Mouse (Mus musculus) brain, adult 2 months (tissue): ENCODE data around the gene Ckap2l.
A peak's percentile ranks its signal among the peaks of the same experiment; 100 is the strongest.

ENCODE experiments used
- DNase-seq: peaks from one replicate; pipeline ENCODE4 v3.0.0; 2011; ENCODE audit warnings: low read depth, low spot score

The Ckap2l gene

DNA sequence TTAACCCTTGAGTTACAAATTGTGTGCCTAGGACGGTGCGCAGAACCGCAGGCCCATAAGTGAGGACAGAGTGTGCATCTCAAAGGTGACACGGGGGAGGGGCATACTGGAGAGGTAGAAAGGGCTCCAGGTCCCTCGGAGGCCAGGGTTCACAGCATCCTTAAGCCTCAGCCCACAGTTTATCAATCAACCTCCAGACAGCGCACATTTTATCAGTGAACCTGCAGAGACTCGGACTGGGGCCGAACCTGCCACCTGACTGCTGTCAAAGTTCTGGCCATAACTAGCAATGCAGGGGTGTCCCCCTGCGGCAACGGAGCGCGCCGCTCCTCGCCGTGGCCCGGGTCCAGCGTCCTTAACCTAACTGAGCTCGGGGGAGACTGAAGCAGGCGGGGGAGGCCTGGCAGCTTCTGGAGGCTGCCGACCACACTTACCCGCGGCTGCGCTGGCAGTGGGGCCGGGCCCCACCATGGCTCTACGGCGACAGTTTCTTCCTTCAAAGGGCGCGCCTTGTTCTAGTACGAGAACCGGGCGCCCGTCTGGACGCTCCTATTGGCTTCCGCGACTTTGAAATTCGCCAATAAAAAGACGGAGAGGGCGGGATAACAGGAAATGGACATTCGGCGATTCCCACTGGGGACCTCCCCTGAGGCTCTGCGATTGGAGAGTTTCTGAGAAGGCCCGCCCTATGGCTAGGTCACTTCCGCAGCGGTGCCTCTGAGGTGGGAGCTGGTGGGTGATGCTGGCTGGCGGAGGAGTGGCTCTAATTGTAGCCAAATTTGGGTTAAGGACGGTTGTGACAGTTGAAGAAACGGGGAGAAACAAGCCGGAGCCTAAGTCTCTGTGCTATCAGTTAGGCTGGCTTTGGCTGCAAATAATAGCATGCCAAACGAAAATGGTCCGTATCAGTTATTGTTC lies at the start of gene Ckap2l:
TSS of gene Ckap2l (minus strand) at position 542 of the 918 bp plus-strand sequence.
- peak; percentile 99 for DNase-seq

DNA sequence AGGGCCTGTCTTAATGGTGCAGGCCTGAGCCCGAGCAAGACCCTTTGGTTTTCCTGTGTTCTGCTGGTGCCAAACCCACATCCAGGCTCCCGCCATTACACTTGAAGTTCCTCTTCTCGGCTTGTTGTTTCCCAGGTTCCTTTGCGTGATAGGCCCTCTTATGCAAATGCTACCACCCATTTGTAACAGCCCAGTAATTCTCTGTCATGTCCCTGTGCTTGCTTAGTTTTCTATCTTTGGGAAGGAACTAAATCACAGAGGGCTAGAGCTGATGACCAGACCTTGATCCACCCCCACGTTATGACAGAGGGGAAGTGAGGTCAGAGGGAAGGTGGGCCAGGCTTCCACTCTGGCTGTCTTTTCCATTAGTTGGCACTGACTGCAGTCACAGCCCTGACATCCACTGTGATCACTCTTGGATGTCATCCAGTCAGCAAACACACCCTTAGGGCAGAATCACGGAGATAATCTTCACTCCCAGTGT lies 41.2 kb upstream of the Ckap2l start:
- no peak for DNase-seq

DNA sequence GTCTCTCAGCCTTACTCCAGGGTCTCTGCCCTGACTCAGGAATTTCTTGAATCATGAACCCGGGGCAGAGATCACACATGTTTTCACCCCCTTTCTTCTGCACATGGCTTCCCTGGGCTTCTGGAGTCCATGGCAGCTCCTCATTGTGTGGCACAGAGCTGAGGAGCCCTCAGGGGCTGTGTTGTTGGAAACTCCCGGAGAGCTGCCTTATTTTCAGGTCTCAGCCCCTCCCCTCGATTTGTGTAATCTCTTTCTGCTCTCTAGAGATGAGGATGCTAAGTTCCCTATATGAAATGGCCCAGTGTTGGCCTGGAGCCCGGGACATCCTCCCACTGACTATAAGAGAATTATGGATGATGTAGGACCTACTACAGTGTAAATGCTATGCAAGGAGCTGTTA lies 36.5 kb upstream of the Ckap2l start:
- DNase-seq, result peak; percentile 5

DNA sequence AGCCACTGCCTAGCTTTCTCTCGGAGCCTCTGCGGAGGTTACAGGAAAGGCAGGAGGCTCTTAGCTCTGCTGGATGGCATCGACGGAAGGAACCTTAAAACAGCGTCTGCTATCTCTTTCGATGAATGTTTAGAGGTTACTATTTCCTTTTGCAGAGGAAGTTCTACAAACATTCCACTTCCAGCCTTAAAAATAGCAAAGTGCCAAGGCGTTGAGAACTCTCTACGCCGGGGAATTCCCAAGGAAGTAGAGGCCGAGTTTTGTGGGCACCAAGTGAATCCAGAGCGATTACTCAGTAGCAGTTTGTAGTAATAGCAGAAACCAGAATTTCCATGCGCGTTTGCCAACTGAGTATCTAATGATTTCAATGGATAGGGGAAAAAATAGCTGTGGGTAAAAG lies 33.5 kb upstream of the Ckap2l start:
- no peak for DNase-seq

DNA sequence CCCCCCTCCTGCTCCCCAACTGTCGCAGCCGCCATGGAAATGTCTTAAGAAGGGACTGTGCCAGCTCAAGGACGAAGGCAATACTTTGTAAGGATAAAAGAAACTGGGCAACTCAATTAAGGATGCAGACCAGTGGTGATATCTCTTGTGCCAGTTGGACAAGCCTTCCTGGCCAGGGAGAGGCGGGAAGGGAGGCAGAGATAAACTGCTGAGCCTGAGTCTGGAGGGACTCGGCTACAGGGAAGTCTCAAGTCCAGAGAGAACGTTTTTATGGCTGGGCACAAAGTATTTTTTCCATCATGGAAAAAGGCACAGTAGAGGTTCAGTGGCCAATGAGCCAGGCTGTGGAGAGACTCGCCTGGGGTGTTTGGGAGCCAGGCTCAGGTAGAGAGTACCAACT lies 33.0 kb upstream of the Ckap2l start:
- DNase-seq, result no peak

DNA sequence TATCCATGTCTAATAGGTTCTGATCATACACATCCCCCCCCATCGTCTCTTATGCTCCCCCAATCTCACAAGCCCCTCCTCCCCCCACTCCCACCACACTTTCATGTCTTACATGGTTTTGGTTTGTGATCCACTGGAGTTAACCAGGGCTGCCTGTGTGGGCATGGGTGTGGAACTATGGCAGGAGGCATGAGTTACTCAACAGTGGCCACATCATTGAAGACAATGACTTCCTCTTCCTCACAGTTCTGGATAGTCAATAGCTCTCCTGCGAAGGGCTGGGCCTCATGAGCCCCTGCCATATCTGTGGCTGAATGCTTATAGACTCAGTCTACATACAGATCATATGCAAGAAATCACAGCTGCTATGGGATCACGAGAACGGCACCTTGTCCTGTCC lies 31.2 kb upstream of the Ckap2l start:
- DNase-seq, result no peak

DNA sequence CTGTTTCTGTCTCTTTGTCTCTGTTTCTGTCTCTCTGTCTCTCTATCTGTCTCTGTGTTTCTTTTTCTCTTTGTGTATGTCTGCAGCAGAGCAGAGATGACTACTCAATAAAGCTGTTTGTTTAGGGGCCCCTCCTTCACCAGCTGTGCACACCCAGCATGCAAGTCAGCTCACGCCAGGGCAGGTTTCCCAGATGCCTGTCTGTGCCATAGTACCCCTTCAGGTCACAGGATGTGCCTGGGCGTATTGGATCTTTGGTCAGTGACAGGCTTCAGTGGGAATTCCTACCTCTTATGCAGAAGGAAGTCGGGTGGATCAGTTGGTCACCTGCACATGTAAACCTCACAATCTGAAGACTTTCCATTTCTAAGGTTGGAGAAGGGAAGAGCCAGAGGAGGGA lies 27.2 kb upstream of the Ckap2l start:
- no peak for DNase-seq

DNA sequence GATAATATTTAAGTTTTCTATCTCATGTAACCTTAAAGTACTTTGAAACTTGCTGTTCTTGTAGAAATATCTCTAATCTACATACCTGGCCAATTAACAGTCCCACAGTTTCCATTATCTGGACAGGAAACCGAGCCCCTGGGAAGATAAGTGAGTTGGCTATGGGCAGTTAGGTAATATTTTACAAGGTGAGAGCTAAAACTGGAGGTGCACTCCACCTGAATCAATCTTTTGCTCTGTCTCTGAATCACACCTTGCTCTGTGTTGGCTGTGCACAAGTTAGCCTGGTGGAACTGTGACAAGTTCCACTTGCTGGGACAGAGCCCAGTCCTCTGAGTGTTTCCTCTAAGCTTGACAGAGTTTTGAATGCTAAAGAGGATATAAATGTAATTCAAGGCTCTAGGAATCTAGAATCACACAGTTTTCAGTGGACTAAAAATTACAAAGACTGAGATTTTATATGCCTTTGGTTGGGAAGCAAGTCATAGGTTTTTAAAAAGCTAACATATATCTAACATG lies 25.2 kb upstream of the Ckap2l start:
- DNase-seq, result peak; percentile 83

DNA sequence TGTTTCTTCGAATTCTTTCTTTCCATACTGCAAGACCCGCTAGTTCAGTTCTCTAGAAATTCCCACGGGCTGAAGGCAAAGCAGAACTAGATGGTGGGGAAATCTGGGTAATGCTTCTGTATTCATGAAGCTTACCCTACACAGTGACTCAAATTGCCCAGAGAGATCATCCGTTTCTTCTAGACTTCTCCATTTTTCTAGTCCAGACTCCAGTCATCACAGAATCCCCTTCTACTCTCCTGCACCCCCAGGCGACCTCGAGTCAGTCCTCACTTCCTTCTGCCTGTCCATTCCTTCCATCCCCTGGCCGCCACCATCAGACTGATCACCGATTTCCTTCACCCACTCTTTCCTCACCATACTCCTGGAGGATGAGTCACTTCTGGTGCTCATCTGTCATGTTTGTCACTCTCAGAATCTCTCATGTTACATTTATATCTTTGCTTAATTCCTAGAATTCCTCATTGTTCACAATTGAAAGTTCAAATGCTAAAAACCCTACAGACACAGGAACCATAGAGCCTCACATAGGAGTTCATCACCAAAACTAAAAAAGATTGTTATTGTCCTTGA lies 23.1 kb upstream of the Ckap2l start:
- DNase-seq, result peak; percentile 59

DNA sequence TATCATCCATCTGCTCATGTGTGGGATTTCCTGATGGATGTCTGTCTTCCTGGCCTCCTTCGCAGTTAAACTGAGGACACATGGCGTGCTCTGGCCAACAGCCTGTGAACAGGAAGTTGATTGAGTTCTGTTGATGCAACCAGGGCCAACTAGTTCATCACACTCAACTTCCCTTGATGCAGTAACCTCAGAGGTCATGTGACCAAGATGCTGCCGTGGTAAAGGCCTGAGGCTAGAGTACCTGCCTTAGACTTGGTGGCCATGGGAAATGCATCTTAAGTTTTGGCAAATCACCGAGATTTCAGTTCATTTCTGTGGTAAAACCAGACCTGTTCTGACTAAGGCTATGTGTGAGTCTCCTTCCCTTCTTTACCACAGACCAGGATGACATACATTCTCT lies 18.8 kb upstream of the Ckap2l start:
- no peak for DNase-seq

DNA sequence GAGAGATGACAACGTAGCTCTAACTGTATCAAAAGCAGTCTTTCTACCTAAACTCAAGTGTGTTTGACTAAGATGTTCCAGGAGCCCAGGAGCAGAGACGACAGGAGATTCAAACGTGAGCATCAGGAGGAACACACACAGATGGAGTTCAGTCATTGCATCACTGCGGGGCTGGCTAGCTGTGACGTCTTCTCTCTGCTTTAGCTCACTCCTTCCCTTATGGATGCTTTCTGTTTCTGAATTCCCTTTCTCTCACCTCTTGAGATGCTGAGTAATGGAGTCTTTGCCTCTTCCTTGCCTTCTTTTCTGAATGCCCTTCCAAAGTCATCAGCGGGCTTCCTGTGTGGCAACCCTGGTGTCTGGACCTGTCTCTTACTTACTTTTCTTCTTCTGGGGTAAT lies 17.9 kb upstream of the Ckap2l start:
- DNase-seq, result no peak

DNA sequence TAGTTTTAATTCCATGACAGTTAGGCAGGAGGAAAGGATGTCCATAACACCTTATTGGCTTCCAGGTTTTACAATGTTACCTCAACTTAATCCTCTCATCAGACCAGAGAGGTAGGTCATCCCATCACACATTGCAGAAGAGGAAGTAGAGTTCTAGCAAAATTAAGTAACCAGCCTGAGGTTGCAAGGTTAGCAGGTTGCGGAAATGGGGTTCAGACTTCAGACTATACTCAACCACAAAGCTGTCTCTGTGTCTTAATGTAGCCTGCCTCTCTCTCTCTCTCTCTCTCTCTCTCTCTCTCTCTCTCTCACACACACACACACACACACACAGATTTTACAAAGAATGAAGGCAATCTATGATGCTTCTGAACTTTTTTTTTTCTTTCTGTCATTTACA lies 16.9 kb upstream of the Ckap2l start:
- DNase-seq, result no peak

DNA sequence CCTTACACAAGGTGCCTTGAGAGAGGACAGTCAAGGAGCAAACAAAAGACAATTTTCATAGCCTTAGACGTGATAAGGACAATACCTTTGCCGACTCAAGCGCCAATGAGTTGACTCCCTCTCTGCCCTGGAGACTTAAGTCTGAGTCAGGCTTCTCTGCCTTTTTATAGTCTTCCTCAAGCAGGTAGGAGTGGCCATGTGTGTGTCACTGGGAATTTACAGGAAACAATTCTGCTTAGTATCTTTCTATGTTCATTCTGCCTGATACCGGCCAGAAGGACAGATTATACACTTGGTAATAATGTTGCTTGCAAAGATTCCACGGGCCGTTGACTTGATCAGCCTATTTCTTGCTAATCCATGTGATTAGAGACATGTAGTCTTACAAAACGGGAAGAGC lies 12.8 kb upstream of the Ckap2l start, which contains the start of gene Il1a:
TSS of gene Il1a (minus strand) at position 137 of the 400 bp plus-strand sequence.
- DNase-seq, result no peak

DNA sequence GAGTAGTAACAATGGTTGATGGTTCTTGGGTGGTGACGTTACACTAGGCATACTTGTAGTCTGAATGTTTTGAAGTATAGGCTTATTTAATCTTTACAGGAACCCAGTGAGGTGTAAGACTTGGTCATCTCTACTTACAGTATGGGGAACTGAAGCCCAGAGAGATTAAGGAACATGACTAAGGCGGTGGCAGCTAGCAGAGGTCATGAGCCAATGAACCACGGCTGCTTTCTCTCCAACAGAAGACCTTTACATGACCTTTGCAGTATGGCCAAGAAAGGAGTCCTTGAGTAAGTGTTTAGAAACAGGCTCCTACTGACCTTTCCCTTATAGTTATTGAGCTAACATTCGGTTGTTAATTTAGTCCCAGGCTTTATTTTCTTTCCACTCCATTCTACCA lies 9.0 kb upstream of the Ckap2l start:
- no peak for DNase-seq

DNA sequence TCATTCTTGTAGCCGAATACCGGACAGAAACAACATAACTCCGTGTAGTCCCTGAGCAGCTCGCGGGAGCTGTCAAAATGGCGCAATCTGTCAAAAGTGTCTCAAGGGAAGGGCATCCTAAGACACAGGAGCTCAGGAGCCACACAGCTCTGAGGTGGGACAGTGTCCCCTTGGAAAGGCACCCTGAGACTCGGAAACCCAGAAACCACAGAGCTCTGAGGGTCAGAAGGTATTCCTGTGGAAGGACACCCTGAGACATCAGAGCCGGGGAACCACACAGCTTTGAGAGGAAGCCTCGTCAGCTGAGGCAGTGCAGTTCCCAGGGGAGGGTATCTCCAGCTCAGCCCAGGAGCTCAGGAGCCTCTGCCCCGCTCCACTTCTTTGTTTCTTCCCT lies 574 bp upstream of the Ckap2l start:
- peak; percentile 69 for DNase-seq

DNA sequence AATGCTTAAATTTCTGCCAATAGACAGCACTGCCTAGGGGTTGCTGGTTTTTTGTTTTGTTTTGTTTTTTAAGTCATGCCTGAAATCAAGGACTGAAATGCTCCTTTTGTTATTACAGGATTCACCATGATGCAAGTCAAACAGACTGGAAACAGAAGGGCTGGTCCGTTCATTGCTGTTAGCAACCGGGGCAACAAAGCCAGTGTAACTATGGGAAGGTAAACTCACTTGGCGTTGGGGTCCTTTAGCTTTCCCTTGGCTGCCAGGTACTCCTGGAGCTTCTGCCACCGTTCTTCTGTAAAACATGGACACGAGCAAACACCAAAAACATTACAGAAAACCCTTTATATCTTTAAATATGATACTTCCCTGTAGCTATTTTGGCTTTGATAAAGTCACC lies 926 bp downstream of the Ckap2l start:
- no peak for DNase-seq

DNA sequence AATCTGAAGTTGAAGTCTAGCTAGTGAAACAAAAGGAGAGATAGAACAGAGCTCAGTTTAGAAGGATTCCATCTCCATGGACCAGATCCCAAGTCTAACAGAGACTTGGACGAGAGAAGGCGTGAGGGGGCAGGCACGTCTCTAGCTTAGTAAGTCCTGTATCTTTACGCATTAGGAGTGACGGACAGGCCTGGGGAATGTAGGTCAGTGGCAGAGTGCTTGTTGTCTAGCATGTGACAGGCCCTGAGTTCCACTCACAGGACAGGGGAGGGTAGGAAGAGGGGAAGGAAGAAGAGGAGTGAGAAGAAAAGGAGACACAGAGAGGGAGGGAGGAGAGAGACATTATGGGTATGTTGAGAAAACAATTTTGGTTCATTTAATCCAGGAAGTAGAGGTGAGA lies 1.9 kb downstream of the Ckap2l start:
- DNase-seq, result no peak

DNA sequence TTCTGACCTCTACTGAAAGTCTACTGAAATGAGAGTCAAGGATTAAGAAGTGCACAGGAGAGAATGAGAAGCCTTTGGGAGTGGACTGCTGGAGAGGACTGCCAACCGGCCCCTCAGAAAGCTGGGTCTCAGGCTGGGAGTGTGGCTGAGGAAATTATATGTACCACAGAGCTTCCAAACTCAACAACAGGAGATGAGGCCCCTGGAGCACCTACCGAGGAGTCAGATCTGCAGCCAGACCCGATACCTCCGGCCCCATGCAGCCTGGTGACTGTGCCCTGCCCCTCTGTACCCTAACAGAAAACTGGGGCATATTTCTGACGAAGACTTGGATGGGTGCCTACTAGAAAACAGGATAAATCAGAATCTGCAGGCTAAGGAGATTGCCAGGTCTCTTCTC lies 23.2 kb downstream of the Ckap2l start:
- no peak for DNase-seq

DNA sequence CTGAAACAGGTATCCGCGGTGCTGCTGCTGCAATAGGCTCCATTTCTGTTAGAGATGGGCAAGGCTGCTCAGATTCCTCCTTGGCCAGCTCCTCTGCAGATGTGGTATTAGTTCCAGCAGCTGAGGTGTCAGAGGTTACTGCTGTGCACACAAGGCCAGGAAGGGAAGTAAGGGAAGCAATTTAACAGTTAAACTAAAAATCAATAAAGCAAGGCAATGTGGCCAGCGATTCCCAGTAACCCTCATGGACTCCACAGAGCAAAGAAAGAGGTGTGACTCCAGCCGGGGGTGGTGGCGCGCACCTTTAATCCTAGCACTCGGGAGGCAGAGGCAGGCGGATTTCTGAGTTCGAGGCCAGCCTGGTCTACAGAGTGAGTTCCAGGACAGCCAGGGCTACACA lies 26.4 kb downstream of the Ckap2l start:
- DNase-seq, result no peak

DNA sequence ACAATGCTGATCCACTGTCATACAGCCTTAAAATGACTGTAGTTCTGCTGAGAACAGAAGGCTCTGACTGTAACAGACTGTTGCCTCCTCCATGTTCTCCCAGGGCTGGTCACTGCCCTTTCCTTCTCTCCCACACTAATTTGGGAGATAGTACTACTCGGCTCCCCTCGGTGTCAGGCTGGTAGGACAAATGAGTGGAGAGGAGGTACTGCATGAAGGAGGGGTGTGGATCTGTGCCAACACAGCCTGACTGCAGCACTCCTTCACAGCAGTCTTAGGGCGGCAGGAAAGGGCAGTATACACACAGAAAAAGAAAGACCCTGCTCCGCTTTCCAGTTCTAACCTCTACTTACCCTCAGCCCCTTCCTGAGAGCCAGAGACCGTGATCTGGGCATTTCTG lies 27.0 kb downstream of the Ckap2l start:
- DNase-seq, result peak; percentile 4

DNA sequence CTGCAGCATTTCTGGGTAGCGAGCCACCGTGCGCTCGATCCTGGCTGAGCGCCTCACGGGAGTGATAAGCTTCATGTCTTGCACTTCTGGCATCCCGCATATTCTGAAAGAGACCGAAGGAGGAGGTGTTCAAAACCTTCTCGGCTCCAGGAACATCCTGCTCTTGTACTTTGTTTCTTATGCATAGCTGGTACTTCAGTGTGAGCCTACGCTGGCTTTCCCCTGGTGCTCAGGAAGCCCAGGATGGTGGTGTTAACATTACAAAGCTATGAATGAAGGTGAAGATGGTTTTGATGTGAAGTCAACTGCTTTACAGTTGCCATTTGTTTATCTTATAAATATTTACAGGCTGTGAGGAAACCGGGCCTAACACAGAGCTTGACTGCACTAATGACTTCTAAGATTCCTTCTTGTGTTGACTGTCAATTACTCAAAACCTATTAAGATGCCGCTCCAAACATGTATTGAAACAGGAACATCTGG lies 27.8 kb downstream of the Ckap2l start:
- no peak for DNase-seq

DNA sequence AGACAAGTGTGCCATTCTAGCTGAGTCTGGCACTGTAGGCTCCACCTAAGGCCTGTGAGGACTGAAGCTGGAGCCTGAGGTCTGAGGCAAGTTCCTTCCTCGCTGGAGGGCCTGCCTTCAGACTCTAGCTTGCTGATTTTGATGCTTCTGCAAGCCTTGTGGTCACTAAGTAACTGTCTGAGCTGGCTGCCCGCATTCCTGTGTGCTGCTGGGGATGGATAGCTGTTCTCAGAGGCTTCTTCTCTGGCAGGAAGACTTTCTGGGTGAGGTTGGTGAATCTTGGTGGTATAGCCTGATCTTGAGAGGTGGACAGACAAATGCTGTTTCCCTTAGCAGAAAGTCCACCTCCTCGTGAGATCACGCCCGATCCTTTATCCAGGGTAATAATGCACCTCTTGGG lies 29.3 kb downstream of the Ckap2l start:
- DNase-seq, result peak; percentile 22

DNA sequence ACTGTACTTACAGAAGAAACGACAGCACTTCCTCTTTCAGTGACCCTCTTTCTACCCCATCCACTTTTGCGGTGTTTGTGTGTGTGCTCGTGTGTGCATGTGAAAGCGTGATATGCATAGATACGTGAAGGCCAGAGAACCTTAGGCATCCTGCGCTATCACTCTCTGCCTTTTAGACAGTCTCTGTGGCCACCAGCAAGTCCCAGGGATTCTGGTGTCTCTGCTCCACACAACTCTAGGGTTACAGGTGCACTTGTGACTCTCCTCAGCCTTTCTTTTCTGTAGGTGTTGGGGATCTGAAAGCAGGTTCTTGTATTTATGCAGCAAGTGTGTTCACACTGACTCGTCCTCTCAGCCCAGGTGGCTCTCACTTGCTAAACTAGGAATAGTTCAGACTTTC lies 31.7 kb downstream of the Ckap2l start:
- DNase-seq, result no peak
